Mouse (Mus musculus) myocyte (in vitro differentiated cells): Measurements from ENCODE around the gene Tmem220.

Experiments used
- CEBPB ChIP-seq: IDR thresholded peaks from 2 replicates; pipeline ENCODE4 v1.6.1; 2011; ENCODE audit warnings: mild to moderate bottlenecking, moderate library complexity; ENCODE audit not compliant: poor library complexity, insufficient read depth, severe bottlenecking
- E2F4 ChIP-seq: IDR thresholded peaks from one replicate; pipeline ENCODE4 v1.6.1; 2011; ENCODE audit warnings: mild to moderate bottlenecking, control low read depth, moderate library complexity; ENCODE audit not compliant: insufficient read depth
- MAX ChIP-seq: IDR thresholded peaks from one replicate; pipeline ENCODE4 v1.6.1; 2011; ENCODE audit warnings: low read depth, mild to moderate bottlenecking, control low read depth
- POLR2A ChIP-seq: IDR thresholded peaks from one replicate; pipeline ENCODE4 v1.6.1; 2011; ENCODE audit warnings: low read depth, mild to moderate bottlenecking, control low read depth, moderate library complexity; ENCODE audit not compliant: insufficient read length
- SRF ChIP-seq: IDR thresholded peaks from one replicate; pipeline ENCODE4 v1.6.1; 2011; ENCODE audit warnings: low read depth; ENCODE audit not compliant: control insufficient read depth, insufficient read length
- USF1 ChIP-seq: IDR thresholded peaks from one replicate; pipeline ENCODE4 v1.6.1; 2011; ENCODE audit warnings: low read depth, mild to moderate bottlenecking, control low read depth, moderate library complexity

DNA sequence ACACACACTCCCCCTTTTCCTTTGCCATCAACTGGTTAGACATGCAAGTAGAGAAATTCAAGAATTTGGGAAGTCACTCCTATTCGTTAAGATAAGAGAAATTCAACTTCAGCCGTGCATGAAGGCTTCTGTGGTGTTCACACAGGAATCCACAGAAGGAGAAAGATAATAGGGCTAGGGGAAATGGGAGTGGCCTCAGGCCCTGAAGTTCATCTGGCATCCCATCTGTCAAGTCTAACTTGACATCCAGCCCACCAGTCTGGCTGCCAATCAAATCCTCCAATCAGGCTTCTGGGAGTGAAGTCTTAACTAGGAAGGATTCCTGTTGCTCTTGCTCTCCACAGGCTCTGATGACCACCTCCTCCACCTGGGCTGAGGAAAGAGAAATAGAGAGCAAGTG is 22.0 kb upstream of the Tmem220 start:
- no peak for TF ChIP-seq E2F4
- TF ChIP-seq POLR2A, result no peak
- TF ChIP-seq MAX, result no peak
- no peak for TF ChIP-seq SRF
- TF ChIP-seq USF1, result no peak
- TF ChIP-seq CEBPB, result no peak
